Mouse (Mus musculus) midbrain, postnatal 0 days (tissue): ENCODE data around the gene Prickle1. TPM values are rescaled to one million over a fixed set of nuclear protein-coding genes. Genes with fewer than 3 reads are reported as not detected.

Experiments
- ATAC-seq: fragments of 200-750 bp; cut with Nextera tagmentation; 2 replicates; pipeline ENCODE4 v1.8.0; 2017; ENCODE audit warnings: moderate number of reproducible peaks, mild to moderate bottlenecking, moderate TSS enrichment, moderate library complexity; ENCODE audit not compliant: low FRiP score
- DNase-seq: peaks from one replicate; pipeline ENCODE4 v3.0.0-alpha.2; 2015; ENCODE audit warnings: low spot score
- H3K27ac ChIP-seq: fragments of 300-500 bp; sonication (generic); 2 replicates; pipeline ENCODE4 v1.5.1; 2014; ENCODE audit warnings: low read depth, mild to moderate bottlenecking, low read length, mixed read lengths
- H3K27me3 ChIP-seq: fragments of 300-500 bp; sonication (generic); 2 replicates; pipeline ENCODE4 v1.6.1; 2014; ENCODE audit warnings: low read length, control low read depth, mixed read lengths; ENCODE audit not compliant: insufficient read depth
- H3K36me3 ChIP-seq: fragments of 300-500 bp; sonication (generic); 2 replicates; pipeline ENCODE4 v1.6.1; 2014; ENCODE audit warnings: low read length, control low read depth, mixed read lengths; ENCODE audit not compliant: insufficient read depth
- H3K4me1 ChIP-seq: fragments of 300-500 bp; sonication (generic); 2 replicates; pipeline ENCODE4 v1.6.1; 2014; ENCODE audit warnings: mild to moderate bottlenecking, control low read depth, antibody characterized with exemption, low read length, mixed read lengths; ENCODE audit not compliant: insufficient read depth
- H3K4me2 ChIP-seq: fragments of 300-500 bp; sonication (generic); 2 replicates; pipeline ENCODE4 v1.6.1; 2014; ENCODE audit warnings: low read depth, mild to moderate bottlenecking, low read length, mixed read lengths; ENCODE audit not compliant: poor library complexity, severe bottlenecking
- H3K4me3 ChIP-seq: fragments of 300-500 bp; sonication (generic); 2 replicates; pipeline ENCODE4 v1.5.1; 2014; ENCODE audit warnings: low read depth, mild to moderate bottlenecking, low read length, moderate library complexity
- H3K9ac ChIP-seq: fragments of 300-500 bp; sonication (generic); replicated peaks from 2 replicates; pipeline ENCODE4 v1.6.1; 2014; ENCODE audit warnings: mild to moderate bottlenecking, low read length, moderate library complexity, mixed read lengths; ENCODE audit not compliant: poor library complexity, severe bottlenecking
- H3K9me3 ChIP-seq: fragments of 300-500 bp; sonication (generic); 2 replicates; pipeline ENCODE4 v1.6.1; 2016; ENCODE audit warnings: low read length, control low read depth
- CTCF ChIP-seq: IDR thresholded peaks from 2 replicates; pipeline ENCODE4 v1.5.1; 2016; ENCODE audit warnings: antibody characterized with exemption, mild to moderate bottlenecking
- WGBS: fragments of 180-500 bp; shearing (Covaris S2); extraction: QIAGEN DNeasy Blood & Tissue Kit; methylation state at CpG from one replicate; pipeline ENCODE4 v1.1.7; 2014; 5-methylcytosine and 5-hydroxymethylcytosine counted together
- polyA plus RNA-seq: library from polyadenylated mRNA; unstranded; fragments of >200 nt; fragmentation: Nextera tagmentation; extraction: Ambion mirVana; gene quantifications from 2 replicates; pipeline ENCODE4 v1.2.1, GENCODE M21; 2015
- total RNA-seq: library from RNA; depleted of rRNA; stranded (reverse); fragments of >200 nt; gene quantifications from 2 replicates; pipeline ENCODE4 v1.2.3, GENCODE M21; 2014

Prickle1 gene
- total and polyA plus RNA-seq, 2 experiments from 2014 or later = 13.7 to 16.3 TPM

GRCm38 (mm10) chr15:93568911-93569310 lies 26.8 kb downstream of the Prickle1 start:
- H3K9me3 ChIP-seq = no peaks in the 10 kb centered on the region
- DNase-seq = no peak

GRCm38 (mm10) chr15:93567546-93568307 lies 28.0 kb downstream of the Prickle1 start:
- ATAC-seq = no peak
- H3K36me3 ChIP-seq = no peaks in the 10 kb centered on the region
- no peaks in the 10 kb centered on the region for H3K4me1 ChIP-seq
- H3K27me3 ChIP-seq = no peaks in the 10 kb centered on the region
- no peaks in the 10 kb centered on the region for H3K9me3 ChIP-seq
- no peak overlapping the region for H3K27ac ChIP-seq
- no peak for TF ChIP-seq CTCF
- H3K4me3 ChIP-seq = no peak overlapping the region
- H3K9ac ChIP-seq = no peak overlapping the region
- WGBS = 65% methylated on average over 14 of the region's 14 CpGs
- DNase-seq = peak; percentile 34
- no peak overlapping the region for H3K4me2 ChIP-seq

More at GRCm38 (mm10) chr15:93568911-93569310, 26.8 kb downstream of the Prickle1 start:
- H3K27me3 ChIP-seq = no peaks in the 10 kb centered on the region
- no peak for ATAC-seq
- H3K9ac ChIP-seq = no peak overlapping the region
- H3K27ac ChIP-seq = no peak overlapping the region
- no peak for TF ChIP-seq CTCF
- H3K4me3 ChIP-seq = no peak overlapping the region
- H3K4me2 ChIP-seq = no peak overlapping the region
- H3K36me3 ChIP-seq = no peaks in the 10 kb centered on the region
- H3K4me1 ChIP-seq = no peaks in the 10 kb centered on the region
- WGBS = 82% methylated on average over 3 of the region's 3 CpGs

GRCm38 (mm10) chr15:93563491-93563890 lies 32.2 kb downstream of the Prickle1 start:
- ATAC-seq (no peak), DNase-seq (no peak)
- Histone ChIP-seq H3K9me3 (no peaks in the 10 kb centered on the region), H3K9ac (no peak overlapping the region), H3K4me2 (no peak overlapping the region), H3K27ac (no peak overlapping the region), H3K4me3 (no peak overlapping the region), H3K27me3 (no peaks in the 10 kb centered on the region), H3K36me3 (no peaks in the 10 kb centered on the region), H3K4me1 (no peaks in the 10 kb centered on the region)
- WGBS = 63% methylated on average over 5 of the region's 5 CpGs
- TF ChIP-seq CTCF = no peak

GRCm38 (mm10) chr15:93561540-93561939 lies 34.2 kb downstream of the Prickle1 start:
- Histone ChIP-seq H3K36me3 (no peaks in the 10 kb centered on the region), H3K4me3 (no peak overlapping the region), H3K4me2 (no peak overlapping the region), H3K27me3 (no peaks in the 10 kb centered on the region), H3K9ac (no peak overlapping the region), H3K4me1 (no peaks in the 10 kb centered on the region), H3K9me3 (no peaks in the 10 kb centered on the region), H3K27ac (0 out of 2 replicates have a peak overlapping the region, but pooled peaks have one; percentile 1)
- no peak for DNase-seq
- TF ChIP-seq CTCF = no peak
- ATAC-seq = no peak
- 86% methylated on average over 6 of the region's 6 CpGs for WGBS

GRCm38 (mm10) chr15:93558421-93558820 lies 37.3 kb downstream of the Prickle1 start:
- H3K27me3 ChIP-seq = no peaks in the 10 kb centered on the region
- no peak overlapping the region for H3K27ac ChIP-seq
- H3K4me2 ChIP-seq = no peak overlapping the region
- H3K4me1 ChIP-seq = no peaks in the 10 kb centered on the region
- no peaks in the 10 kb centered on the region for H3K36me3 ChIP-seq
- no peaks in the 10 kb centered on the region for H3K9me3 ChIP-seq
- H3K9ac ChIP-seq = no peak overlapping the region
- 84% methylated on average over 12 of the region's 12 CpGs for WGBS
- no peak for TF ChIP-seq CTCF
- DNase-seq (no peak), ATAC-seq (no peak)
- H3K4me3 ChIP-seq = no peak overlapping the region

GRCm38 (mm10) chr15:93555719-93556118 lies 40.0 kb downstream of the Prickle1 start:
- no peak for ATAC-seq
- Histone ChIP-seq H3K9me3 (no peaks in the 10 kb centered on the region), H3K4me1 (no peaks in the 10 kb centered on the region), H3K27me3 (no peaks in the 10 kb centered on the region), H3K9ac (no peak overlapping the region), H3K27ac (no peak overlapping the region), H3K4me3 (no peak overlapping the region), H3K4me2 (no peak overlapping the region), H3K36me3 (no peaks in the 10 kb centered on the region)
- TF ChIP-seq CTCF = no peak
- 72% methylated on average over 8 of the region's 8 CpGs for WGBS
- DNase-seq = no peak
